Mouse (Mus musculus) left cerebral cortex, adult 9 months (tissue): ENCODE data around the gene Slc6a9.

Experiments used
- DNase-seq, 2 experiments: peaks; one replicate each; pipeline ENCODE4 v3.0.0; 2022; ENCODE audit warnings: low spot score in 2 of 2

Slc6a9 gene

GRCm38 (mm10) chr4:117834457-117834844, at the start of gene Slc6a9:
Gene Slc6a9 (plus strand): TSS chr4:117834506.
- DNase-seq = no peak

DNA sequence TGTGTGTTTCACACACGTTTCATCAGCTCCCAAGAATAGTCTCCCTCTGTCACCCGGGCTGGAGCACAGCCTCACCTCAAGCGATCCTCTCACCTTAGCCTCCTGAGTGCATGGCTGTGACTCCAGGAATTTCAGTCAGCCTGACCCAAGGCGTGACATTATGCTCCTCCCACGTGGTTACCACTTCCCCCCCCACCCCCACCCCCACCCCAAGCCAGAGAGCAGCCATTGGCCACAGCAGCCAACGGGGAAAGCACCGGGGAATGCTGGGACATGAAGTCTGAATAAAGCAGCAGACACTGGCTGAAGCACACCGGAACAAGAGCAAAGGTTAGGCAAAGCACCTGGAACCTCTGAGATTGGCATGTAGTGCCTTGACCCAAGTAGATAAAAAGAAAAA, 47.3 kb upstream of the Slc6a9 start:
- DNase-seq = no peak

DNA sequence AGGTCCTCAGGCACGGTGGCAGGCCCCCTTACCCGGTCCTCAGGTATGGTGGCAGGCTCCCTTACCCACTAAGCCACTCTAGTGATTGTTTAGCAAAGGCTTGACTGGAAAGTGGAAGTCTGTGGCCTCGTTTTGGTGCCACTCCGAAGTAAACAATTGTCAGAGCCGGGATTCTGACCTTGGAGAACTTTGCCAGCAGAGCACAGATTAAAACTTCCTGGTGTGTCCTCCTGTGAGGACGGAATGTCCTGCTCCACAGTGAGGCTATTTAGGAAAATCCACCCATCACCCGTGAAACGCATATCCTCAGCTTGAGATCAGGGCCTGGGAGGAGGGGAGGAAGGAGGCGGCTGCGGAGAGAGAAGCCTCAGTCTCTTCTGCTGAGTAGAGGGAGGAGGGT, 46.0 kb upstream of the Slc6a9 start:
- DNase-seq = no peak

DNA sequence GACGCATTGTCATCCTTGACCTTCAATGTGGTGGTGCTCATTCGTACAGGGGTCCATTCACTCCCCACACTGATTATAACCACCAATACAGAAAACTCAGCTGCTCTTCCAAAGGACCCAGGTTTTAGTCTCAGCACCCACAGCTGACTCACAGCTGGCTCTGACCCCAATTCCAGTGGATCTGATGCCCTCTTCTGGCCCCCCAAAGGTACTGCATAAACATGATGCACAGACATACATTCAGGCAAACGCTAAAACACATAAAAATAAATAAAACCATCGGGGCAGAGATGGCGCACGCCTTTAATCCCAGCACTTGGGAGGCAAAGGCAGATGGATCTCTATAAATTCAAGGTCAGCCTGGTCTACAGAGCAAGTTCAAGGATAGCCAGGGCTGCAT, 34.4 kb upstream of the Slc6a9 start:
- DNase-seq = no peak

DNA sequence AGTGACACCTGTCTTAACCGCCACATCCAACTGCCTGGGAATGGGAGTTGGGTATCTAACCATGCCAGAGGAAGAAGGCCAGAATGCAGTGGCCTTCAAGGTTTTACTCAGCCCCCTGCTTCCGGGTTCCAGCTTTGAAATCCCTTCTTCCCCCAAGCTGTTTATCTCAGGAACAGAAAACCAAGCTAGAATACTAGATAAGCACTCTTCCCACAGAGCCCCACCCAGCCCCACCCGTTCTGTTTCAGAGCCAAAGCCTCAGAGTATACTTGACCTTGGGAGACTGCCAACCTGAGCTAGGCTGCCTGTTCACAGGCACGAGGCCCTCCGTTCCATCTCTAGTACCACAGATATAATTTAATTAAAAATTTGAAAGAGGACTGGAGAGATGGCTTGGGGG, 27.3 kb upstream of the Slc6a9 start:
- DNase-seq = no peak

DNA sequence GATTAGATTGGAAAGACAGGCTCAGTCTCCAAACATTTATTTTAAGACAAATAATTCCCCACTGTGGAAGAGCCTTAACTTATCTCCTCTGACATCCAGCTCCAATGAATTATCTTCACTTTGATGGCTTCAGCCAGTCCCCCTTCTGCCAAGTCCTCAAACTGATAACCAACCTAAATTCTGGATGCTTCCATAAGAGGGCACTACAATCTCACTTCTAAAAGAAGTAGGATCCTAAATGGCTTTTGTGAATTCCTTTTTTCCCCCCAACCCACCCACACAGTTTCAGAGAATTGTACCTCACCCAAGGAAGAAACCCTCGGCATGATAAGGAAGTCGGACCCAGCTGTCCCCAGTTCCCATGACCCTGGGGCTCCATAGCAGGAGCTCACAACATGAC, 23.4 kb upstream of the Slc6a9 start:
- no peak for DNase-seq

GRCm38 (mm10) chr4:117813591-117814192, 20.6 kb upstream of the Slc6a9 start:
- no peak for DNase-seq

DNA sequence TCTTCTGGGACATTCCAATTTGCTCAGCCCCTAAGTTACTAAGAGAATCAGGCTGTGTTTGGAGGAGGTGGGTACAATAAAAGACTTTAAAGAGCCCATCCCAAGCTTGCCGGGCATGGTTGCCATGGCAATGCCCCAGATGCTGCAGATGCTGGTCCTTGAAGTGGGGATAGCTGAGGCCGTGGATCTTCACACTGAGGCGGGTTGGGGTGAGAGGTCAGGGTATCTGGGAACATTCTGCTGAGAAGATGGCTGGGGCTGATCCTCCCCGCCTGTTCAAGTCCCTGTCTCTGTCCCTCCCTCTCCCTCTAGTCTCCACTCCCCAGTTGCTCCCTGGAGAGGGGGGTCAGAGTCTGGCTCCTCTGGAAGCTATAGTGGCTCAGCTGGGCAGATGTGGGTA, 20.0 kb upstream of the Slc6a9 start:
- DNase-seq = no peak

GRCm38 (mm10) chr4:117816776-117817175, 17.5 kb upstream of the Slc6a9 start:
- no peak for DNase-seq

- no peak for DNase-seq
Observed at GRCm38 (mm10) chr4:117818032-117818431, 16.3 kb upstream of the Slc6a9 start.

GRCm38 (mm10) chr4:117828572-117829145, 5.6 kb upstream of the Slc6a9 start:
- no peak for DNase-seq

GRCm38 (mm10) chr4:117829260-117830123, 4.8 kb upstream of the Slc6a9 start:
- DNase-seq = peak in 1 of 2 experiments; percentile 51

- no peak for DNase-seq
Observed at GRCm38 (mm10) chr4:117830124-117830551, 4.2 kb upstream of the Slc6a9 start.

GRCm38 (mm10) chr4:117830801-117831200, 3.5 kb upstream of the Slc6a9 start:
- no peak for DNase-seq

DNA sequence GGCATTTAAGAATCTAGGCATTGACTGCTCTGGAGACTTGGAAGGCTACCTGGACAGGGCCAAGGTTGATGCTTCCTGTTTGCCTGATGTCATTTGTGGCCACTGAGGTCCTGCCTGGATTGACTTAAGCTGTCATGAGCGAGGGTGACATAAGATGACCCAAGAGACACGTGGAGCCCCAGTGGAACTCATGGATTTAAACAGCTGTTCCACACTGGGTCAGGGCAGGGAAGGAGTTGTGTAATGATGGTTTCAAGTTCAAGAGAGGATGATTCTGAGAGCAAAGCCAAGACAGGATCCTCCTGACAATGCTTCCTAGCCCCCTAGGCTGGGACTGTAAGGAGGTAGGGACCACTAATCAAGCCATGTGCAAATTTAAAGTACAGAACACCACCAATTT, 2.8 kb upstream of the Slc6a9 start:
- DNase-seq = no peak

DNA sequence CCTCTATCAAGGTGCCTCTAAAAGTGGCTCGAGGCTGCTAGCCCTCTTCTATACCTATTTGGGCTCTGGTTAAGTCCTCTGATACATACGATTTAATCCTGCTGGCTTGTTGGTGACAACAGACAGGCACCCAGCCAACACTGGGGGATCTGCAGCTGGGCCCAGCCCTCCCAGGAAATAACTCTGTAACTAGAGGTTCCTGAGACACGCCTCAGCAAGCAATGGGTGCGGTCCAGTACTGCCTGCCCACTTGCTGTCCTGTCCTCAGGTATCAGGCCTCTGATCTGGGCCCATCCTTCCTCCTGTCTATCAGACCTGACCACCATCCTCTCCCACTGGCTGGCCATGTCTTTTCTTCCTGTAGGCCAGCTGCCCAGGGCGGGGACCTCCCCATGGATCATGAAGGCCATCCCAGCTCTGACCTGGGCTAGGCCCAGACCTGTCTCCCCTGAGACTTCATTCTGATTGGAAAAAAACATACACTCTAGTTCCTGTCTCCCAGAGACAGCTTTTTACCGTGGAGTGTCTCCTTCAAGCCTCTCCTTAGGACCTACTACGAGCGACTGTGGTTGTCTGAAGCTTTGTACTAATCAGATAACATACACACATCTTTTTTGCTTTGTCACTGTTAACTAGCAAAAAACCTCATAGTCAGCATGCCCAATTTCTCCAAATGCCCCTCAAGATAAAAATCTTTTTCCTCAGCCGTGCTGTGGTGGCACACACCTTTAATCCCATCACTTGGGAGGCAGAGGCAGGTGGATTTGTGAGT, 2.2 kb upstream of the Slc6a9 start:
- DNase-seq = no peak

DNA sequence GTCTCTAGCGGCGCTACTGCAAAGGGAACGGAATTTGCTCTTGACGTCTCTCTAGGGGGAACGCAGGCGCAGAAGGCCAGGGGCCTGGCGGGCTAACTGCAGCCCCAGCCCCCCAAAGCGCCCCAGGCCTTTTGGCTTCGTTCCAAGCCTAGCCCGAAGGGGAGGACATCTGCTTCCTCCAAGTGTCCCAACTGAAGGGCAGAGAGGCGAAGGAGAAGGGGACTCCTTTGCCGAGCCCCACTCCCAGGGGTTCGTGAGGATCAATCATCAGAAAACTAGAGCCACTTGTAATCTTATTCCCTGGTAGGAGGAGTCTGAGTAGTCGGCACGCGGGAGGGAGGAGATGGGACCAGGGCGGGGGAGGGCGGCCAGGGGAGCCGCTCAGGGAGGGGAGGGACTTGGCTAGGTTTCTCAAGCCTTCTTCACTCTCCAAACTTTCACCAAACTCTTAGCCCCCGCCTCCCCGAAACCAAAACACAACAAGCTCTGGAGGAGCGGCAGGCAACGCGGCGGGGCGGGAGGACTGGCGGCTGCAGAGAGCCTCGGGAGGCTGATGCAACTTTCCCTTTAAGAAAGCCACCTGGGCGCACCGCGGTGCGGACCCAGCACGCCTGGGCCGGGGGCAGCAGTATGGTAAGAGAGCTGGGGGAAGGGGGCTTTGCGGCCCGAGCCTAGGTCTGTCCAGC, 682 bp downstream of the Slc6a9 start:
- peak in 1 of 2 experiments; percentile 49 for DNase-seq

DNA sequence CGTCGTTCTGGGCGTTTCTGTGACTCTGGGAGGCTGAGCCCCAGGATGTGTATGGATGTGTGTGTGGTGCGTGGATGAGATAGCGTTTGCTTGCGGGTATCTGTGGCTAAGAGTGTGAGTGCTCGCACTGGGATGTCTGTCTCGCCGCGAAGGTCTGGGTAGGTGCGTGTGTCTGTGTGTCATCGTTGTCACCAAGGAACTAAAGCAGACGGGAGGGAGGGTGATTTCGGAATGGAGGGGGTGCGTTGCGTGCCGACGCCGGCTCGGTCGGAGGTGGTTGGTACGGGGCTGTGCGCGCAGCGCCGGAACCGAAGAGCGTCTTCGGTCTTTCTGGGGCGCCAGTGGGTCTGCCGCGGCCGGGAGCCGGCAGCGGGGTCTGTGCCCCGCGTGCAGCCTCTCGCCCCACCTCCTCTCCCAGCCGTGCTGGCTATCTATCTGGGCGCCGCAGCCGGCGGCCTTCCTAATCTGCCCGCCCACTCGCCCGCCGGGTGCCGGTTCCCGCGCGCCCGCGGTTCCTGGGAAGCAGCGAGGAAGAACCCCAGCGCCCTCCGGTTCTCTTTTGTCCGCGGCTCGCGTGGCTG, 1.3 kb downstream of the Slc6a9 start:
- DNase-seq = peak in 1 of 2 experiments; percentile 68

DNA sequence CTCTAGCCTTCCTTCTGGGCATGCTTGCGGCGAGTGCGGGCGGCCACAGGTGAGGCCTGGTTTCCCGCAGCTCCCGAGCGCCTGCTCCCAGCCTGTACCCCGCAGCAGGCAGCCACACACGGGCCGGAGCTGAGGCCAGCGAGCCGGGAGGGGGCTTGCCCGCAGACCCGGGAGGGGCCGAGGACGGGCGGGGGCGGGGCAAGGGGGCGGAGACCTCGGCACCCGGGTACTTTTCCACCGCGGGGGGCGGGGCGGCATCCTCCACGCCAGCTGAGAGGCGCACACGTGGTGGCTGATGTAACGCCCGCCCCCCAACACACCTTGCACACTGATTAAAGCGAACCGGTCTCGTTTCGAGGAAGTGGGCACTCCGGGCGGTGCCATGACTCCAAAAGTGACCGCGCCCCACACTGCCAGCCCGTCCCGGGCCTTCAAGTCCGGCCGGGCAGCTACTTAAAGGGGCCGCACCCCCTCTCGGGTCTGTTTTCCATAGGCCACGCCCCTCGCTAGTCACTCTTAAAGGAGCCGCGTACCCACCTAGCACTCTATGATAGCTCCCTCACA, 2.0 kb downstream of the Slc6a9 start:
- DNase-seq = peak; percentile 68 to 90

GRCm38 (mm10) chr4:117837271-117837670, 3.0 kb downstream of the Slc6a9 start:
- no peak for DNase-seq

GRCm38 (mm10) chr4:117839366-117839765, 5.1 kb downstream of the Slc6a9 start:
- DNase-seq = no peak
